Mouse (Mus musculus) hindbrain, embryonic 13.5 days (tissue): ENCODE results near the gene Ube2i. TPM values are rescaled to one million over a fixed set of nuclear protein-coding genes. Genes with fewer than 3 reads are reported as not detected.
"Not testable (repeated sequence)": the region's sequence is repeated elsewhere in the genome, so short reads cannot be mapped to it uniquely, and the experiment has no call there.

Source experiments
- ATAC-seq: fragments of 200-750 bp; cut with Nextera tagmentation; 2 replicates; pipeline ENCODE4 v1.8.0; 2017; ENCODE audit warnings: moderate TSS enrichment; ENCODE audit not compliant: low FRiP score
- H3K27ac ChIP-seq: fragments of 300-500 bp; sonication (generic); 2 replicates; pipeline ENCODE4 v1.5.1; 2015; ENCODE audit warnings: inconsistent platforms, mild to moderate bottlenecking, moderate library complexity
- H3K27me3 ChIP-seq: fragments of 300-500 bp; sonication (generic); 2 replicates; pipeline ENCODE4 v1.6.1; 2015; ENCODE audit warnings: mild to moderate bottlenecking, inconsistent platforms
- H3K36me3 ChIP-seq: fragments of 300-500 bp; sonication (generic); 2 replicates; pipeline ENCODE4 v1.6.1; 2015; ENCODE audit warnings: mild to moderate bottlenecking, inconsistent platforms
- H3K4me1 ChIP-seq: fragments of 300-500 bp; sonication (generic); replicated peaks from 2 replicates; pipeline ENCODE4 v1.6.1; 2015; ENCODE audit warnings: inconsistent platforms
- H3K4me2 ChIP-seq: fragments of 300-500 bp; sonication (generic); 2 replicates; pipeline ENCODE4 v1.6.1; 2015; ENCODE audit warnings: inconsistent platforms, mild to moderate bottlenecking, moderate library complexity
- H3K4me3 ChIP-seq: fragments of 300-500 bp; sonication (generic); 2 replicates; pipeline ENCODE4 v1.5.1; 2015; ENCODE audit warnings: mild to moderate bottlenecking, inconsistent platforms
- H3K9ac ChIP-seq: fragments of 300-500 bp; sonication (generic); 2 replicates; pipeline ENCODE4 v1.6.1; 2015; ENCODE audit warnings: mild to moderate bottlenecking, inconsistent platforms
- H3K9me3 ChIP-seq: fragments of 300-500 bp; sonication (generic); 2 replicates; pipeline ENCODE4 v1.6.1; 2016; ENCODE audit warnings: inconsistent platforms
- WGBS: fragments of 180-500 bp; shearing (Covaris S2); methylation state at CpG from one replicate; pipeline ENCODE4 v1.1.7; 2015; 5-methylcytosine and 5-hydroxymethylcytosine counted together
- polyA plus RNA-seq: library from polyadenylated mRNA; unstranded; fragments of >200 nt; fragmentation: Nextera tagmentation; extraction: Ambion mirVana; gene quantifications from 2 replicates; pipeline ENCODE4 v1.2.1, GENCODE M21; 2015

Gene Ube2i
- polyA plus RNA-seq, 1 experiment from 2014 or later: 573 TPM

DNA sequence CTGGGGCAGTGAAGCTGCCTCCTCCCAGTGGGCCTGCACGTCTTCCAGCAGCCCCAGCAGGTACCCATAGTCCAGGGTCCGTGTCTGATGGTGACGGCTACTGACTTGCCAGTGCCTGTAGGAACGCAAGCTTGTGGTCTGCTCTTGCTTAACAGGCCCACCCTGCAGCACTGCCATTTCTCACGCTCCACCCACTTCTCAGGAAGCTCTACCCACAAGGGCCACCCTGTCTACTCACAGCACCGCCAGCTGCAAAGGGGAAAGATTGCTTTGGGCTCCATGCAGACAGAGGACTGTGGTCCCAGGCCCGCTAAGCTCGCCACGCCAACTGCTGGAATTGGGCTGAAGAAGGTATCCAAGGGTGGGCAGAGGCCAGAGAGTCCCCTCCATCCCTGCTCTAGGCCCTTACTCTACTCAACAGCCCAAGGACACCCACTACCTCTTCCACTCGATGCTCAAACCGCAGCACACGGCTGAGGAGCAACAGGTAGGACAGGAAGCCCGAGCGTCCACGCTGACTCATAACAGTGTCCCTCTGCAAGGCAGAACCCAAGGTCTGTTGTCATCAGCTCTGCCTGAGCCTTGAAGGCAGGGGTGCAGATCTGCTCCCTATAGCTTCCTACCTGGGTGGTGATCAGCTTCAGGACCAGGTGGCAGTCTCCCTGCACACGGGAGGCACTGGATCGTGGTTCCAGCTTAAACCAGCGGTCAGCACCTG, 26.2 kb downstream of the Ube2i start:
- no peak for ATAC-seq
- H3K4me2 ChIP-seq: no peak overlapping the region
- no peaks in the 10 kb centered on the region for H3K9me3 ChIP-seq
- H3K27ac ChIP-seq: no peak overlapping the region
- H3K4me3 ChIP-seq: no peak overlapping the region
- no peaks in the 10 kb centered on the region for H3K27me3 ChIP-seq
- 87% methylated on average over 18 of the region's 18 CpGs for WGBS
- H3K36me3 ChIP-seq: peaks cover 29% of the 10 kb centered on the region
- no peak overlapping the region; the same call in 1 of the 2 replicates for H3K9ac ChIP-seq
- peaks cover 19% of the 10 kb centered on the region for H3K4me1 ChIP-seq

DNA sequence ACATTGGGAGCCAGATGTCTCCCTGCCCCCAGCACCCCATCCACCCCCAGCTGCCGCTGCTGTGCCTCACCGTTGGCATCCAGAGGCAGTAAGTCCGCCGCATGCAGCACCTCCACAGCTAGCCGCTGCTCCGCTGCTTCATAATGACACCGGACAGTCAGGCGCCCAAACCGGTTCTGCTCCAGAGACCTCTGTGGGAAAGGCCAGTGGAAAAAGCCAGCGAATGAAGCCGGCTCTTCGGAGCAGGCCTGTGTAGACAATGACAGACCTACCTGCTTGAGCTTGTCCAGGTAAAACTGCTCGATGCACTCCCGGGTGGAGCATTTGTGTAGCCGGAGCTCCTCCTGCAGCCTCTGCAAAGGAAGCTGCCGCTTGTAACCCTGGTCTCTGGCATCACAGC, 30.2 kb downstream of the Ube2i start:
- no peak overlapping the region for H3K4me3 ChIP-seq

GRCm38 (mm10) chr17:25243131-25243780, 31.2 kb downstream of the Ube2i start:
- Histone ChIP-seq H3K4me3 (no peak overlapping the region), H3K27ac (no peak overlapping the region), H3K36me3 (peaks cover 46% of the 10 kb centered on the region), H3K27me3 (no peaks in the 10 kb centered on the region), H3K9me3 (no peaks in the 10 kb centered on the region), H3K4me1 (peaks cover 21% of the 10 kb centered on the region), H3K4me2 (no peak overlapping the region), H3K9ac (no peak overlapping the region)
- ATAC-seq: no peak
- WGBS: 92% methylated on average over 11 of the region's 11 CpGs

More for the DNA sequence above, 30.2 kb downstream of the Ube2i start:
- no peak for ATAC-seq
- Histone ChIP-seq H3K4me2 (no peak overlapping the region), H3K27ac (no peak overlapping the region), H3K4me1 (peaks cover 16% of the 10 kb centered on the region), H3K36me3 (peaks cover 46% of the 10 kb centered on the region), H3K9ac (no peak overlapping the region), H3K9me3 (no peaks in the 10 kb centered on the region), H3K27me3 (no peaks in the 10 kb centered on the region)
- WGBS: 87% methylated on average over 16 of the region's 16 CpGs

GRCm38 (mm10) chr17:25239695-25240636, 34.5 kb downstream of the Ube2i start, which contains the start of the genes Gnptg and Tsr3:
Gnptg (minus strand) TSS chr17:25240124.
Tsr3 (plus strand) TSS chr17:25240170.
- WGBS: under 1% methylated on average over 80 of the region's 80 CpGs
- Histone ChIP-seq H3K9me3 (no peaks in the 10 kb centered on the region), H3K27ac (peak within 1 kb of the TSS; percentile 85), H3K36me3 (peaks cover 55% of the 10 kb centered on the region), H3K27me3 (no peaks in the 10 kb centered on the region), H3K9ac (peak within 1 kb of the TSS; percentile 97), H3K4me3 (peak within 1 kb of the TSS; percentile 78), H3K4me2 (peak within 1 kb of the TSS; percentile 98), H3K4me1 (peaks cover 21% of the 10 kb centered on the region)
- ATAC-seq: peak; percentile 87

DNA sequence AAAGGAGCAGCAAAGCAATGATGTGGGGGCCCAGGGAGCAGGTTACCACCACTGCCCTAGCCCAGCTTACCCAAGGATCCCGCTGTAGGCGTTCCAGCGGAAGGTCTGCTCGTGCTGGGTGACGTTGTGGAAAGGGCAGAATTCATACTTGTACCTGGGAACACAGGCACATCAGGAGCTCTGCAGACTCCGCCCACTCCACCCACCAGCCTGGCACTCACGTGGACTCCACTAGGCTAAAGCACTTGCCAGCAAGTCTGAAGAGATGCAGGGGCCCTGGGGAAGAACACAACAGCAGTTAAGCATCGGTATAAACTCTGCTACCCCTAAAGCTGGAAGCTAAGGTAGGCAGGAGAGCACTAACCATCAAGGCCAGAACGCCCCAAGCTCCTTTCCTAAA, 38.8 kb downstream of the Ube2i start:
- Histone ChIP-seq H3K4me3 (no peak overlapping the region), H3K27me3 (no peaks in the 10 kb centered on the region), H3K9ac (no peak overlapping the region), H3K9me3 (no peaks in the 10 kb centered on the region), H3K4me2 (no peak overlapping the region), H3K36me3 (peaks cover 37% of the 10 kb centered on the region), H3K4me1 (peaks cover 10% of the 10 kb centered on the region), H3K27ac (no peak overlapping the region)
- ATAC-seq: no peak
- 88% methylated on average over 9 of the region's 9 CpGs for WGBS

DNA sequence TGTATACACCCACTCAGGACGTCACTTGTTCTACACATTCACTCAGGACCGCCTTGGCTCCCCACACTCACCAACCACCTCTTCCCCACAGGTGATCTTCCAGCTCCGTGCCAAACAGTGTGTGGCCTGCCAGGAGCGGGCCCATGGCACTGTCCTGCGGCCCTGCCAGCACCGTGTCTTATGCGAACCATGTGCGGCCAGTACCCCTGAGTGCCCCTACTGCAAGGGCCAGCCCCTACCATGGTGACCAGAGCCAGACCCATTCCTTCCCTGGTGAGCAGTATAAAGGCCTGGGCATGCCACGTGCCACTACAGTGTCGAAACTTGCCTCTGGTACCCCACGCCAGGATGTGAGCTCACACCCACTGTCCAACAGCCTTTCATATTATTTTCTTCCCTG, 42.8 kb downstream of the Ube2i start:
- H3K4me1 ChIP-seq, H3K4me2 ChIP-seq, H3K9ac ChIP-seq, H3K9me3 ChIP-seq, H3K27me3 ChIP-seq, H3K4me3 ChIP-seq, H3K27ac ChIP-seq: not testable (repeated sequence)
- peak; percentile 72; the same call in 1 of the 2 replicates for ATAC-seq
- 92% methylated on average over 7 of the region's 11 CpGs for WGBS
- H3K36me3 ChIP-seq: peaks cover 53% of the 10 kb centered on the region

- H3K9ac ChIP-seq: no peak overlapping the region
- no peak overlapping the region for H3K4me2 ChIP-seq
- no peak for ATAC-seq
- H3K27ac ChIP-seq: no peak overlapping the region
- no peaks in the 10 kb centered on the region for H3K9me3 ChIP-seq
- H3K36me3 ChIP-seq: peaks cover 53% of the 10 kb centered on the region
- H3K4me1 ChIP-seq: no peaks in the 10 kb centered on the region
- WGBS: 88% methylated on average over 3 of the region's 3 CpGs
- no peak overlapping the region for H3K4me3 ChIP-seq
- H3K27me3 ChIP-seq: no peaks in the 10 kb centered on the region
Observed at GRCm38 (mm10) chr17:25230700-25231099, 43.7 kb downstream of the Ube2i start.

DNA sequence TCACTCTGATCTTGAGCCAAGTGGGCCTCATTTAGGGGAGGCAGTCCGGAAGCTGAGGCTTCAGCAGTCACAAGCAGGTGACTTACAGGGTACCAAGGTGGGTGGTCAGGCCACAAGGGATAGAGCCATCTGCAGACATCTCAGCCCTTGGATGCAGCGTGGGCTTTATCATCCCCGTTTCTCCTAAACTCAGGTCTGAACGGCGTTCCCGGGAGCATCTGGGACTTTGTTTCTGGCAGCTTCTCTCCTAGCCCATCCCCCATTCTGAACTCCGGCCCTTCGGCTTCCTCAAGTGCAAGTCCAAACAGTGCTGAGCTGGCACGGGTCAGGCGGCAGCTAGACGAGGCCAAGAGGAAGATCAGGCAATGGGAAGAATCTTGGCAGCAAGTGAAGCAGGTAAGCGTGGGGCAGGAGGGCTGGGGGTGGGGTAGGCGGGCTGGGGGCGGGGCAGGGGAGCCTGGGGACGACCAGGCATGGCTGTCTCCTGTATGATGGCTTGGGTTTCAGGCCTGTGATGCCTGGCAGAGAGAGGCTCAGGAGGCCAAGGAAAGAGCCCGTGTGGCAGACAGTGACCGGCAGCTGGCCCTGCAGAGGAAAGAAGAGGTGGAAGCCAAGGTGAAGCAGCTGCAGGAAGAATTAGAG, 44.3 kb downstream of the Ube2i start:
- WGBS: 85% methylated on average over 17 of the region's 17 CpGs
- H3K4me1 ChIP-seq, H3K9ac ChIP-seq, H3K4me2 ChIP-seq, H3K27me3 ChIP-seq, H3K9me3 ChIP-seq, H3K4me3 ChIP-seq, H3K27ac ChIP-seq: not testable (repeated sequence)
- H3K36me3 ChIP-seq: peaks cover 49% of the 10 kb centered on the region
- ATAC-seq: 0 out of 2 replicates have a peak, but pooled peaks have one; percentile 33

- Histone ChIP-seq H3K9ac (no peak overlapping the region), H3K4me3 (no peak overlapping the region), H3K4me2 (no peak overlapping the region), H3K4me1 (peaks cover 1% of the 10 kb centered on the region; the same call in 1 of the 2 replicates), H3K36me3 (peaks cover 45% of the 10 kb centered on the region), H3K27ac (no peak overlapping the region), H3K9me3 (no peaks in the 10 kb centered on the region), H3K27me3 (no peaks in the 10 kb centered on the region)
- no peak for ATAC-seq
- 90% methylated on average over 5 of the region's 5 CpGs for WGBS
Observed at GRCm38 (mm10) chr17:25227991-25228390, 46.4 kb downstream of the Ube2i start.

GRCm38 (mm10) chr17:25225659-25226058, 48.8 kb downstream of the Ube2i start:
- no peak overlapping the region for H3K4me3 ChIP-seq
- H3K36me3 ChIP-seq: peaks cover 35% of the 10 kb centered on the region
- no peak overlapping the region for H3K9ac ChIP-seq
- H3K27ac ChIP-seq: no peak overlapping the region
- no peak for ATAC-seq
- peaks cover 18% of the 10 kb centered on the region for H3K4me1 ChIP-seq
- 0 out of 2 replicates have a peak, but pooled peaks cover 4% of the 10 kb centered on the region for H3K27me3 ChIP-seq
- 88% methylated on average over 4 of the region's 4 CpGs for WGBS
- no peaks in the 10 kb centered on the region for H3K9me3 ChIP-seq
- H3K4me2 ChIP-seq: no peak overlapping the region

DNA sequence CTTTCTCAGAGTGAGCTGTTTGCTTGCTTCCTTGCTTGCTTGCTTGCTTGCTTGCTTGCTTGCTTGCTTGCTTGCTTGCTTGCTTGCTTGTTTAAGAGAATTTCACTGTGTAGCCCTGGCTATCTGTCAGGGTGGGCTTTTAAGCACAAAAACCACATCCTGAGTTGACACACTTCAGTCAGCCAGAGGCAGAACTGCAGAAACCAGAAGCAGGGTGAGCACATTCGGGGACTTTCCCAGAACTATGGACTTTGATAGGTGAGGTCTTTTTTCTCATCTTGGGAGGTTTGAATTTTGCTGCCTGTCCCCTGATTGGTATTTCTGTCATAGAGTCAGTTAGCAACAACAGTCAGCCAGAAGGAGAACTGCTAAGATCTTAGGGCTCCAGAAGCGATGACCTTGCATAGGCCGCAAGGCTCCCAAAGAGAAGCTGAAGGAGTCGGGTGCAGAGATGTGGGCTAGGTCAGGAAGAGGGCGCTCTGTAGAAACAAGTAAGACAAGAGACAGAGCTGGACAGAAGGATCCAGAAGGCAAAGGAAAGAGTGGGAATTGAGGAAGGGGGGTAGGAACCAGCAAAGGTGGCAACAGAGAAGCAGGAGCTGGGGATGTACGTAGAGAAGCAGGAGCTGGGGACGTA, 49.7 kb downstream of the Ube2i start:
- ATAC-seq: no peak
- H3K36me3 ChIP-seq: peaks cover 31% of the 10 kb centered on the region
- no peak overlapping the region for H3K4me3 ChIP-seq
- no peak overlapping the region for H3K27ac ChIP-seq
- no peak overlapping the region for H3K9ac ChIP-seq
- peaks cover 18% of the 10 kb centered on the region for H3K4me1 ChIP-seq
- 0 out of 2 replicates have a peak, but pooled peaks cover 4% of the 10 kb centered on the region for H3K27me3 ChIP-seq
- 89% methylated on average over 7 of the region's 7 CpGs for WGBS
- no peaks in the 10 kb centered on the region for H3K9me3 ChIP-seq
- H3K4me2 ChIP-seq: no peak overlapping the region
